Mouse (Mus musculus): ENCODE results near the gene Arhgef28.

DNA sequence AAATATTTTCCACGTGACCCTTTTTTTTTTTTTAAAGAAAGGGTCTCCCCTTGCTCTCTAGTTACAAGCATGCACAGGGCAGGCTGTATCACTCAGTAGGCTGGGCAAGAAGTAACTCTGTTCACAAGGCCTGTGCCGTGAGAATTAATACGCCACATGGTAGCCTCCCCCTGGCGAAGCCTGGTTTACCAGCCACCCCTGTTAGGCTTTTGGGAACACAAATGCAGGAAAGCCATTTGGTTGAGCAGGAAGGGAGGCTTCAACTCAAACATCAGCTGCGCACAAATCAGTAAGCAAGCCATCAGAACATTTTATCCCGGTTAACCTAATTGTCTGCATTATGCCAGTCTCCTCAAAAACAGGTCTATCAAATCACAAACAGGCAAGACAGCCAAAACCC is 136.6 kb downstream of the Arhgef28 start:
- TF ChIP-seq CTCF (IDR thresholded peaks at IDR 0.05; ENCODE audit: low read depth) (no peak), EP300 (IDR thresholded peaks at IDR 0.05; ENCODE audit: low read depth) (no peak)

Data from liver, embryonic 14.5 days (tissue).